Mouse (Mus musculus) T-cell, adult 66 days (primary cell): ENCODE results near the gene Gpx5. TPM values are rescaled to one million over a fixed set of nuclear protein-coding genes. Genes with fewer than 3 reads are reported as not detected.

Experiments used
- total RNA-seq, 2 experiments: library from RNA; stranded (reverse); gene quantifications; 3 replicates in 1 of 2; 4 replicates in 1 of 2; pipeline ENCODE4 v1.2.4; 2023

The Gpx5 gene
- not detected for total RNA-seq

DNA sequence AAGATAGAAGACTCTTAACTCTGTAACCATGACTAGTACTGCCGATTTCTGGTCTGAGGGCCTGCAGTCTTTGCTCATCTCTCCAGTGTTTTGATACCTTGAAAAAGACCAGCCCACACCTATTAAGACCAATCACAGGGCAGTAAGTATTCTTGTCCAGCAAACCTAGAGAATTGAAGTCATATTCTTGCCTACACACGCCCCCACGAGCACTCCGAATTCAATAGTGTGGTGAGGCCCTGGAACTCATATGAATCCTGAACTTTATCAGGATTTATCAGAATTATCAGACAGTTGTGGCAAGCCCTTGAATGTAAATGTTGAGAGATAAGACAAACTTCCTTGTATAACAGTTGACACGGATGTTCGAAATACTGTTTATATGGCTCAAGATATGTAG, at the start of gene Gpx5:
Gene Gpx5 (minus strand): TSS at position 101 of the 400 bp plus-strand sequence.

DNA sequence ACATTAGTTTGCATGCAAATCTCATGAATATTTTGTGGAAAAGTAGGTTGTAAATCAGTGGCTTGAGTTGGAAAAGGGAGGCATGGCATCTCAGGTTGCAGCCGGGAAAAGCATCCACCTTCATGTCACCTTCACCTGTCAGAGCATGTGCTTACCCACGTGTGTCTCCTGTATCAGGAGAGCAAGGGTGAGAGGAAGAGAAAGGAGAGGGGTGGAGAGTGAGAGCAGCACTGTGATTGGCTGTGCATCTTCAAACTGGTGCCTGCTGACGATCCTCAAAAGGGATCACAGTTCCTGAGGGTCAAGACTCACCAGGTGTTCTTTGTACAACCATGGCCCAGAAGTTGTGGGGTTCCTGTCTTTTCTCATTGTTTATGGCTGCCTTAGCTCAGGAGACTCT, 19.4 kb upstream of the Gpx5 start, which contains the start of gene Gpx6:
Gene Gpx6 (plus strand): TSS at position 200 of the 400 bp plus-strand sequence.

Other genes starting within 250 kb of the Gpx5 start
- gene Olfr1370, start 217.8 kb downstream of the Gpx5 start, total RNA-seq, result not detected
- not detected for gene Olfr1369-ps1, start 181.2 kb downstream of the Gpx5 start, total RNA-seq
- not detected for gene Olfr263, start 163.1 kb downstream of the Gpx5 start, total RNA-seq
- gene Olfr1368, start 146.9 kb downstream of the Gpx5 start, total RNA-seq, result not detected
- 10 to 100 TPM; 93.2 to 94.9 TPM for gene Trim27, start 113.3 kb downstream of the Gpx5 start, total RNA-seq
- not detected for gene Gpx6, start 19.4 kb upstream of the Gpx5 start, total RNA-seq
- not detected for gene Olfr1367, start 54.2 kb upstream of the Gpx5 start, total RNA-seq
- 1 to 10 TPM; 7.9 to 9.0 TPM for gene Zscan12, start 70.1 kb upstream of the Gpx5 start, total RNA-seq
- 10 to 100 TPM; 60.5 to 74.8 TPM for gene Zkscan3, start 110.0 kb upstream of the Gpx5 start, total RNA-seq
- gene Pgbd1, start 148.3 kb upstream of the Gpx5 start, total RNA-seq, result under 1 TPM; 0.73 to 0.98 TPM
- 10 to 100 TPM; 54.1 to 55.3 TPM for gene Zscan26, start 161.0 kb upstream of the Gpx5 start, total RNA-seq
- not detected for gene Nkapl, start 175.8 kb upstream of the Gpx5 start, total RNA-seq
- not detected for gene Zkscan4, start 186.2 kb upstream of the Gpx5 start, total RNA-seq
- not detected for gene Gm10065, start 186.7 kb upstream of the Gpx5 start, total RNA-seq
- gene AK157302, start 202.5 kb upstream of the Gpx5 start, total RNA-seq, result 1 to 10 TPM; 4.4 to 5.9 TPM
- gene Gm11273, start 208.7 kb upstream of the Gpx5 start, total RNA-seq, result 10 to 100 TPM; 10.6 to 15.1 TPM
- gene Zkscan8, start 238.4 kb upstream of the Gpx5 start, total RNA-seq, result 10 to 100 TPM; 11.1 to 11.3 TPM